Mouse (Mus musculus) heart, adult 2 months (tissue): Measurements from ENCODE around the gene Myocos. TPM values are rescaled to one million over a fixed set of nuclear protein-coding genes. Genes with fewer than 3 reads are reported as not detected.

Source experiments
- DNase-seq, 2 experiments: peaks; one replicate each; pipeline ENCODE4 v3.0.0; 2021
- H3K27ac ChIP-seq: fragments of 200-600 bp; 2 replicates; pipeline ENCODE4 v1.8.1; 2022
- H3K27me3 ChIP-seq: fragments of 200-500 bp; 2 replicates; pipeline ENCODE4 v1.6.1; 2012; ENCODE audit warnings: mild to moderate bottlenecking, low read length, inconsistent platforms, mixed read lengths; ENCODE audit not compliant: control insufficient read depth, insufficient read depth
- H3K36me3 ChIP-seq: fragments of 200-500 bp; 2 replicates; pipeline ENCODE4 v1.6.1; 2012; ENCODE audit warnings: low read length, inconsistent platforms; ENCODE audit not compliant: control insufficient read depth, insufficient read depth
- H3K4me1 ChIP-seq: fragments of 200-500 bp; 2 replicates; pipeline ENCODE4 v1.6.1; 2011; ENCODE audit warnings: low read length; ENCODE audit not compliant: control insufficient read depth, insufficient read depth
- H3K4me3 ChIP-seq: fragments of 200-600 bp; 2 replicates; pipeline ENCODE4 v1.8.1; 2022
- H3K79me2 ChIP-seq: fragments of 200-500 bp; replicated peaks from 2 replicates; pipeline ENCODE4 v1.6.1; 2012; ENCODE audit warnings: mild to moderate bottlenecking, inconsistent platforms, low read length, moderate library complexity, mixed read lengths; ENCODE audit not compliant: control insufficient read depth, insufficient read depth
- H3K9ac ChIP-seq: fragments of 200-500 bp; 2 replicates; pipeline ENCODE4 v1.6.1; 2012; ENCODE audit warnings: low read depth, mild to moderate bottlenecking, control low read depth, inconsistent platforms, low read length, mixed read lengths
- CTCF ChIP-seq: fragments of 200-600 bp; IDR thresholded peaks from 2 replicates; pipeline ENCODE4 v1.8.1; 2022; ENCODE audit warnings: antibody characterized with exemption, mild to moderate bottlenecking, moderate library complexity
- EP300 ChIP-seq: fragments of 200-500 bp; IDR thresholded peaks from 2 replicates; pipeline ENCODE4 v1.6.1; 2011; ENCODE audit warnings: low read depth, low read length, control low read depth; ENCODE audit not compliant: insufficient read depth
- POLR2A ChIP-seq: fragments of 200-500 bp; IDR thresholded peaks from 2 replicates; pipeline ENCODE4 v1.6.1; 2011; ENCODE audit warnings: mild to moderate bottlenecking, low read depth, low read length, control low read depth; ENCODE audit not compliant: insufficient read depth
- WGBS: fragments of 180-500 bp; shearing (Covaris S2); methylation state at CpG from one replicate; pipeline ENCODE4 v1.1.7; 2018; 5-methylcytosine and 5-hydroxymethylcytosine counted together
- intact Hi-C: fragments of 180-260 bp; cut with DNase I; formaldehyde crosslinking; loops from one replicate; pipeline ENCODE4 v1.15.1; 2025
- microRNA-seq, 2 experiments: library from miRNA; unstranded; fragments of <30 nt; microRNA quantifications; one replicate each; pipeline ENCODE4 v1.2.0; 2021
- polyA plus RNA-seq: library from polyadenylated mRNA; depleted of rRNA; stranded (reverse); fragments of >200 nt; gene quantifications from 2 replicates; pipeline ENCODE4 v1.2.3, GENCODE M21; 2012; rRNA removed
- total RNA-seq, 2 experiments: library from RNA; stranded (reverse); gene quantifications; 2 replicates each; pipeline ENCODE4 v1.2.3; 2021

Gene Myocos
- total and polyA plus RNA-seq, 3 experiments, result not detected

DNA sequence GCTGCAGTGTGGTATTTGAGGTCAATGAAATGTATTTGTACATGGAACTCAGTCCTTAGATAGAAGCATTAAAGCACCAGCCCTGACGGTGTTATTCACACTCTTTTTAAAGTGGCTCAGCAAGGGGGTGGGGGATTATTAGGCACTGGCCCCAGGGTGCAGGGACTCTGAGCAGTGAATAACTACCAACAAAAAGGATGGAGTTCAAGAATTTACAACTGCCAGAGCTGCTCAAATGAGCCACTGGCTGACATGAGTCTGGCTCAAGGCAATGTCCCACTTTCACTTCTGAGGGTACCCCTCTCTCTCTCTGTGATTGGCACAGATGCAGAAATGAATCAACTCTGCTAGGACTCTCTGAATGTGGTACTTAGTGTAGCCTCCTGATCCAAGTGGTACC, 49.9 kb downstream of the Myocos start:
- TF ChIP-seq CTCF (no peak), POLR2A (no peak), EP300 (no peak)
- intact Hi-C loops, result no loop called here

DNA sequence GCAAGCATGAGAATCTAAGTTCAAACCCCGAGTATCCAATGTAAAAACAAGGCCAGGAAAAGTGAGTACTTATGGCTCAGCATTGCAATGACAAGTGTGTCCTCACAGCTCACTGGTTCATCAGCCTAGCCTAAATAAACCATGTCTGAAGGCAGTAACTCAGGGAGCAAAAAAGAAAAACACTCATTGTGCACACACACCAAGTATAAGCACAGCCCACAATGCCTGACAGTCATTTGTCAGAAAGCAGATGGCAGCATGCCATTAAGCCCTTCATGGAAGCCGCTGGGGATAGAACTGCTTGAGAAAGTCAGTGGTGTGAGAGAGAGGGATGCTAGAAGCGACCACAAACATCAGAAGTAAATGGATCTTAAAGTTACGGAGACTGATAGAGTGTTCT, 56.7 kb downstream of the Myocos start:
- DNase-seq, result no peak
- Histone ChIP-seq H3K9ac (no peak overlapping the region), H3K27me3 (no peaks in the 10 kb centered on the region), H3K4me1 (no peaks in the 10 kb centered on the region), H3K36me3 (no peaks in the 10 kb centered on the region; the same call in 1 of the 2 replicates), H3K27ac (no peak overlapping the region), H3K4me3 (no peak overlapping the region), H3K79me2 (no peaks in the 10 kb centered on the region)
- TF ChIP-seq POLR2A (no peak), EP300 (no peak), CTCF (no peak)
- intact Hi-C loops, result no loop called here
- 84% methylated on average over 4 of the region's 4 CpGs for WGBS

More for the DNA sequence above, 49.9 kb downstream of the Myocos start:
- no peaks in the 10 kb centered on the region for H3K27me3 ChIP-seq
- WGBS, result 26% methylated on average over 1 of the region's 1 CpGs
- no peak overlapping the region for H3K9ac ChIP-seq
- H3K79me2 ChIP-seq, result no peaks in the 10 kb centered on the region
- no peaks in the 10 kb centered on the region for H3K36me3 ChIP-seq
- H3K4me1 ChIP-seq, result no peaks in the 10 kb centered on the region
- no peak overlapping the region for H3K27ac ChIP-seq
- H3K4me3 ChIP-seq, result no peak overlapping the region
- DNase-seq, result no peak

DNA sequence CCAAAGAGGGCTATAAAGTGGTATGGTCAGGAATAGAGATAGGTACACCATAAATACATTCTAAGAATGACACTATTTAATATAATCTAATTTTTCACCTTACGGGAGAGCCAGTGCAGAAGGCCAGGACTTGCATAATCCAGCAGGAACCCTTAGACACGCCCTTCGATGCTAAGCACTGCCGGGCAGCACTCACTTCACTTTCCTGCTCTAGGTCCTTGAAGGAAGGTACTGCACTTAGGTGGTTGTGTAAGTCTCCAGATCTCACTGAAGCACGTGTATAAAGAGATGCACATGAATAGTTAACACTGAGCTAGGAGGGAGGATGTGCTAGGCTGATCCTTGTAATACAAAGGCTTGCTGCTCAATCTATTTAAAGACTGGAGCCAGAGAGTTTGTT, 58.4 kb downstream of the Myocos start:
- DNase-seq, result no peak
- Histone ChIP-seq H3K4me3 (no peak overlapping the region), H3K9ac (no peak overlapping the region), H3K4me1 (no peaks in the 10 kb centered on the region), H3K27ac (no peak overlapping the region), H3K36me3 (no peaks in the 10 kb centered on the region; the same call in 1 of the 2 replicates), H3K79me2 (no peaks in the 10 kb centered on the region), H3K27me3 (no peaks in the 10 kb centered on the region)
- 91% methylated on average over 5 of the region's 5 CpGs for WGBS
- TF ChIP-seq POLR2A (no peak), CTCF (no peak), EP300 (no peak)
- intact Hi-C loops, result no loop called here

DNA sequence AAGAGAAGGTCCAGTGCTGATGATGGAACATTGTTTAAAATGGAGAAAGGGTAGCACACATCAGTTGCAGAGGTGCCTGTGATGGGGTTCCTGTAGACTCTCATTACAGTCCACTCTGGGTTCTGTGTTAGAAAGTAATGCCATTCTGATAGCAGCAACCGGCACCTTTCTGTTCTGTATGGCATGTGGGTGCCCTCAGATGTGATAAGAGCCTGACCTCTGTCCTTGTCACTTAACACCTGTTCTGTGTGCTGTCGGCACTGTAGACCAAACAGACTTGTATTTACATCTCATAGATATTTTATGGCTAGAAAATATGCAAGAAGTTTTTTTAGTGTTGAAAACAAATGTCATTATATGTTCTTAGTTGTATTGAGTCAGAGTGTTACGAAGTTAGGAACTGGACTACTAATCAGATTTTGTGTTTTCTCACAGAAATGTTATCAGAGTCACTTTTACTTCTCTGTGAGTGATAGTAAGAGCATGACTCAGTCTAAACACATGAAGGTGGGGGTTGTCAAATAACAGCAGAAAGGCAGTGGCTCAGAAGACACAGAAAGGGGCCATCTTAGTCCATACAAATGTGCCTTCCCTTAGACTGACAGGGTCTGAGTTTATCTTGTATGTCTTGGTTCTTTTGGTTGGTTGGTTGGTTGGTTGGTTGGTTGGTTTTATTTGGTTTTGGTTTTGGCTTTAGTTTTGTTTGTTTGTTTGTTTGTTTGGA, 60.5 kb downstream of the Myocos start:
- 70% methylated on average over 3 of the region's 3 CpGs for WGBS
- Histone ChIP-seq H3K4me3 (no peak overlapping the region), H3K4me1 (no peaks in the 10 kb centered on the region), H3K27ac (no peak overlapping the region), H3K36me3 (no peaks in the 10 kb centered on the region; the same call in 1 of the 2 replicates), H3K79me2 (no peaks in the 10 kb centered on the region), H3K9ac (no peak overlapping the region), H3K27me3 (no peaks in the 10 kb centered on the region)
- TF ChIP-seq CTCF (no peak), POLR2A (no peak), EP300 (no peak)
- intact Hi-C loops, result no loop called here
- DNase-seq, result no peak

Small RNAs within 50 kb of the gene (microRNA-seq; reads per million reads assigned to microRNA genes)
- 0 to 0.56 reads per million in 2 experiments for gene Gm27616

Other genes with a start within 250 kb of the Myocos start
- gene Dnm3, start 180.2 kb downstream of the Myocos start, total RNA-seq, result 1 to 10 TPM; 5.9 to 7.8 TPM
- 1.5 and 2.9 TPM in 2 replicates for gene Dnm3, start 180.2 kb downstream of the Myocos start, polyA plus RNA-seq
- 1 to 10 TPM; 4.1 to 5.4 TPM for gene Mettl13, start 109.7 kb downstream of the Myocos start, total RNA-seq
- 4.1 and 4.5 TPM in 2 replicates for gene Mettl13, start 109.7 kb downstream of the Myocos start, polyA plus RNA-seq
- gene Vamp4, start 87.7 kb downstream of the Myocos start, total RNA-seq, result 10 to 100 TPM; 22.5 to 23.1 TPM
- 6.8 and 11.8 TPM in 2 replicates for gene Vamp4, start 87.7 kb downstream of the Myocos start, polyA plus RNA-seq
- gene Myoc, start 19.1 kb downstream of the Myocos start, total RNA-seq, result 1 to 10 TPM; 2.5 to 3.3 TPM
- 4.7 and 4.9 TPM in 2 replicates for gene Myoc, start 19.1 kb downstream of the Myocos start, polyA plus RNA-seq
- gene Prrc2c, start 82.3 kb upstream of the Myocos start, total RNA-seq, result 10 to 100 TPM; 71.7 to 72.0 TPM
- 20.0 and 24.3 TPM in 2 replicates for gene Prrc2c, start 82.3 kb upstream of the Myocos start, polyA plus RNA-seq
- gene Fmo4, start 155.8 kb upstream of the Myocos start, total RNA-seq, result under 1 TPM in 1 of 2 experiments, not detected in 1; 0.08 TPM
- 0.20 and 0.23 TPM in 2 replicates for gene Fmo4, start 155.8 kb upstream of the Myocos start, polyA plus RNA-seq
- 10 to 100 TPM; 33.4 to 33.6 TPM for gene Fmo1, start 208.4 kb upstream of the Myocos start, total RNA-seq
- 41.4 and 43.1 TPM in 2 replicates for gene Fmo1, start 208.4 kb upstream of the Myocos start, polyA plus RNA-seq
- 10 to 100 TPM; 35.5 to 52.9 TPM for gene Fmo2, start 240.5 kb upstream of the Myocos start, total RNA-seq
- gene Fmo2, start 240.5 kb upstream of the Myocos start, polyA plus RNA-seq, result 17.9 and 24.3 TPM in 2 replicates